Mouse (Mus musculus) spleen, adult 18-20 months (tissue): ENCODE measurements around the gene Guca2a.
"Not testable (repeated sequence)": the region's sequence is repeated elsewhere in the genome, so short reads cannot be mapped to it uniquely, and the experiment has no call there.

Experiments used
- DNase-seq, 2 experiments: peaks; one replicate each; pipeline ENCODE4 v3.0.0; 2022; ENCODE audit warnings: mixed read lengths in 2 of 2

The Guca2a gene

GRCm38 (mm10) chr4:119637176-119637845 lies at the start of gene Guca2a:
Gene Guca2a, plus strand, starts transcription at chr4:119637704.
- no peak for DNase-seq

GRCm38 (mm10) chr4:119588037-119588436 lies 49.5 kb upstream of the Guca2a start:
- no peak for DNase-seq

- DNase-seq, result no peak
Measured at GRCm38 (mm10) chr4:119589423-119589822, 48.1 kb upstream of the Guca2a start.

GRCm38 (mm10) chr4:119590027-119590426 lies 47.5 kb upstream of the Guca2a start:
- no peak for DNase-seq

GRCm38 (mm10) chr4:119592479-119592878 lies 45.0 kb upstream of the Guca2a start:
- no peak for DNase-seq

- DNase-seq, result no peak
Measured at GRCm38 (mm10) chr4:119594331-119594730, 43.2 kb upstream of the Guca2a start.

- DNase-seq, result no peak
Measured at GRCm38 (mm10) chr4:119599605-119600004, 37.9 kb upstream of the Guca2a start.

GRCm38 (mm10) chr4:119609488-119609887 lies 28.0 kb upstream of the Guca2a start:
- no peak for DNase-seq

GRCm38 (mm10) chr4:119614078-119614477 lies 23.4 kb upstream of the Guca2a start:
- DNase-seq, result no peak

GRCm38 (mm10) chr4:119614724-119615123 lies 22.8 kb upstream of the Guca2a start:
- DNase-seq, result no peak

GRCm38 (mm10) chr4:119626081-119626645 lies 11.3 kb upstream of the Guca2a start:
- DNase-seq, result no peak

GRCm38 (mm10) chr4:119626876-119627275 lies 10.6 kb upstream of the Guca2a start:
- DNase-seq, result no peak

GRCm38 (mm10) chr4:119627317-119627716 lies 10.2 kb upstream of the Guca2a start:
- DNase-seq, result no peak

GRCm38 (mm10) chr4:119628363-119628762 lies 9.1 kb upstream of the Guca2a start:
- DNase-seq, result not testable (repeated sequence)

GRCm38 (mm10) chr4:119631115-119631919 lies 6.2 kb upstream of the Guca2a start:
- peak in 1 of 2 experiments; percentile 29 for DNase-seq

- no peak for DNase-seq
Measured at GRCm38 (mm10) chr4:119632721-119633120, 4.8 kb upstream of the Guca2a start.

GRCm38 (mm10) chr4:119633342-119633741 lies 4.2 kb upstream of the Guca2a start:
- no peak for DNase-seq

GRCm38 (mm10) chr4:119633948-119634347 lies 3.6 kb upstream of the Guca2a start:
- no peak for DNase-seq

- DNase-seq, result no peak
Measured at GRCm38 (mm10) chr4:119634908-119635660, 2.4 kb upstream of the Guca2a start.

- DNase-seq, result no peak
Measured at GRCm38 (mm10) chr4:119635686-119636085, 1.8 kb upstream of the Guca2a start.

GRCm38 (mm10) chr4:119636731-119637130 lies 773 bp upstream of the Guca2a start:
- DNase-seq, result no peak

- no peak for DNase-seq
Measured at GRCm38 (mm10) chr4:119637946-119638345, 442 bp downstream of the Guca2a start.

- no peak for DNase-seq
Measured at GRCm38 (mm10) chr4:119638656-119639055, 1.2 kb downstream of the Guca2a start.
